Mouse (Mus musculus) liver, embryonic 14.5 days (tissue): ENCODE results near the gene Rc3h1.

ENCODE experiments used
- CTCF ChIP-seq: IDR thresholded peaks from 2 replicates; pipeline ENCODE4 v1.5.1; 2016; ENCODE audit warnings: antibody characterized with exemption, low read depth, control low read depth
- EP300 ChIP-seq: IDR thresholded peaks from 2 replicates; pipeline ENCODE4 v1.6.1; 2016; ENCODE audit warnings: antibody characterized with exemption, low read depth

- TF ChIP-seq CTCF (no peak), EP300 (no peak)
These were observed 113.8 kb downstream of the Rc3h1 start for GRCm38 (mm10) chr1:161020051-161020450.
